Mouse (Mus musculus): Measurements from ENCODE around the gene Gatc. TPM values are rescaled to one million over a fixed set of nuclear protein-coding genes. Genes with fewer than 3 reads are reported as not detected.

Gatc gene
- polyA plus RNA-seq, 1 experiment from 2014 or later, result 25.2 TPM

DNA sequence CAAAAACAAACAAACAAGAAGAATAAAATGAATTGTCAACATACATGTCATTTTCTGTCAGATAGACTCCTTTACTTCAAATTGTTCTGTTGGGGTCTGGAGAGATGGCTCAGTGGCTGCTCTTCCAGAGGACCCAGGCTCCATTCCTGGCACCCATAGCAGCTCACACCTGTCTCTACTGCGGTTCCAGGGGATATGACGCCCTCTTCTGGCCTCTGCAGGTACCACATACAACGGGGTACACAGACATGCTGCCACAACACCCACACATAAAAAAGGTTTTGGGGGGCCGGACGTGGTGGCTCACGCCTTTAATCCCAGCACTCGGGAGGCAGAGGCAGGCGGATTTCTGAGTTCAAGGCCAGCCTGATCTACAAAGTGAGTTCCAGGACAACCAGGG lies 46.8 kb downstream of the Gatc start:
- Histone ChIP-seq H3K4me2 (replicated peaks; ENCODE audit: low read depth, low read length) (no peak overlapping the region), H3K4me3 (ENCODE audit: low read length) (no peak overlapping the region), H3K27me3 (ENCODE audit: insufficient read depth, low read length) (no peaks in the 10 kb centered on the region), H3K27ac (ENCODE audit: low read length) (no peak overlapping the region), H3K9me3 (ENCODE audit: low read length) (no peaks in the 10 kb centered on the region), H3K9ac (replicated peaks; ENCODE audit: low read length) (no peak overlapping the region), H3K4me1 (ENCODE audit: insufficient read depth, low read length) (peaks cover 15% of the 10 kb centered on the region), H3K36me3 (ENCODE audit: insufficient read depth, low read length) (peaks cover 46% of the 10 kb centered on the region)
- WGBS, result 89% methylated on average over 8 of the region's 8 CpGs
- no peak for ATAC-seq (ENCODE audit: low FRiP score, low TSS enrichment)

DNA sequence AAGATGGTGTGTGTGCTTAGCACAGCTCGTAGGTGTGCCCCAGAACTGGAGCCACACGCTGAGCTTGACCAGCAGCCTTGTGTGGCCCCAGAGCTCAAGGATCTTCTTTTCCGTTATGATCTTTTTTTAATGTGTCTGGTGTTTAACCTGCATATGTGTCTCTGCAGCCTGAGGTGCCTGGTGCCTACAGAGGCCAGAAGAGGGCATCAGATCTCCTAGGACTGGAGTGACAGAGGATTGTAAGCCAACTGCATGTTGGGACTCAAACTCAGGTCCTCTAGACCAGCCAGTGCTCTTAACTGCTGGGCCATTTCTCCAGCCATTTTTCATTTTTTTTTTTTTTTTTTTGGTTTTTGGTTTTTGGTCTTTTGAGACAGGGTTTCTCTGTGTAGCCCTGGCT lies 56.2 kb downstream of the Gatc start:
- no peak overlapping the region for H3K4me2 ChIP-seq (replicated peaks; ENCODE audit: low read depth, low read length)
- no peaks in the 10 kb centered on the region for H3K27me3 ChIP-seq (ENCODE audit: insufficient read depth, low read length)
- no peak overlapping the region for H3K4me3 ChIP-seq (ENCODE audit: low read length)
- ATAC-seq (ENCODE audit: low FRiP score, low TSS enrichment), result no peak
- WGBS, result 88% methylated on average over 3 of the region's 3 CpGs
- peaks cover 9% of the 10 kb centered on the region for H3K4me1 ChIP-seq (ENCODE audit: insufficient read depth, low read length)
- H3K9me3 ChIP-seq (ENCODE audit: low read length), result no peaks in the 10 kb centered on the region
- peaks cover 21% of the 10 kb centered on the region for H3K36me3 ChIP-seq (ENCODE audit: insufficient read depth, low read length)
- H3K27ac ChIP-seq (ENCODE audit: low read length), result no peak overlapping the region
- no peak overlapping the region for H3K9ac ChIP-seq (replicated peaks; ENCODE audit: low read length)

Other genes with a start within 250 kb of the Gatc start
- 28.2 and 34.7 TPM in 2 replicates for gene Gm10401, start 242.9 kb downstream of the Gatc start, polyA plus RNA-seq (2015; fragmentation: Nextera tagmentation; extraction: Ambion mirVana)
- gene Acads, start 221.8 kb downstream of the Gatc start, polyA plus RNA-seq (2015; fragmentation: Nextera tagmentation; extraction: Ambion mirVana), result 98.1 and 106 TPM in 2 replicates
- 53.5 and 54.8 TPM in 2 replicates for gene Unc119b, start 206.2 kb downstream of the Gatc start, polyA plus RNA-seq (2015; fragmentation: Nextera tagmentation; extraction: Ambion mirVana)
- gene Mlec, start 183.0 kb downstream of the Gatc start, polyA plus RNA-seq (2015; fragmentation: Nextera tagmentation; extraction: Ambion mirVana), result 85.0 and 86.2 TPM in 2 replicates
- gene Cabp1, start 146.8 kb downstream of the Gatc start, polyA plus RNA-seq (2015; fragmentation: Nextera tagmentation; extraction: Ambion mirVana), result 1.3 TPM in 2 replicates
- gene Pop5, start 105.3 kb downstream of the Gatc start, polyA plus RNA-seq (2015; fragmentation: Nextera tagmentation; extraction: Ambion mirVana), result 129 and 135 TPM in 2 replicates
- gene Rnf10, start 68.3 kb downstream of the Gatc start, polyA plus RNA-seq (2015; fragmentation: Nextera tagmentation; extraction: Ambion mirVana), result 122 and 134 TPM in 2 replicates
- 54.3 and 55.8 TPM in 2 replicates for gene Coq5, start 61.5 kb downstream of the Gatc start, polyA plus RNA-seq (2015; fragmentation: Nextera tagmentation; extraction: Ambion mirVana)
- gene Dynll1, start 40.2 kb downstream of the Gatc start, polyA plus RNA-seq (2015; fragmentation: Nextera tagmentation; extraction: Ambion mirVana), result 1,559 and 1,634 TPM in 2 replicates
- 208 and 258 TPM in 2 replicates for gene Srsf9, start 14.0 kb downstream of the Gatc start, polyA plus RNA-seq (2015; fragmentation: Nextera tagmentation; extraction: Ambion mirVana)
- 56.3 and 58.5 TPM in 2 replicates for gene Triap1, start within 50 bp of the Gatc start, polyA plus RNA-seq (2015; fragmentation: Nextera tagmentation; extraction: Ambion mirVana)
- gene Cox6a1, start 7.8 kb upstream of the Gatc start, polyA plus RNA-seq (2015; fragmentation: Nextera tagmentation; extraction: Ambion mirVana), result 1,046 and 1,071 TPM in 2 replicates
- 12.1 and 14.1 TPM in 2 replicates for gene Msi1, start 88.4 kb upstream of the Gatc start, polyA plus RNA-seq (2015; fragmentation: Nextera tagmentation; extraction: Ambion mirVana)
- 0.94 and 2.1 TPM in 2 replicates for gene Pla2g1b, start 125.1 kb upstream of the Gatc start, polyA plus RNA-seq (2015; fragmentation: Nextera tagmentation; extraction: Ambion mirVana)
- 27.3 and 27.5 TPM in 2 replicates for gene Sirt4, start 143.5 kb upstream of the Gatc start, polyA plus RNA-seq (2015; fragmentation: Nextera tagmentation; extraction: Ambion mirVana)
- 60.5 and 67.2 TPM in 2 replicates for gene Pxn, start 165.5 kb upstream of the Gatc start, polyA plus RNA-seq (2015; fragmentation: Nextera tagmentation; extraction: Ambion mirVana)
- 1,527 and 1,553 TPM in 2 replicates for gene Rplp0, start 218.3 kb upstream of the Gatc start, polyA plus RNA-seq (2015; fragmentation: Nextera tagmentation; extraction: Ambion mirVana)
- 44.3 and 48.8 TPM in 2 replicates for gene Gcn1l1, start 224.1 kb upstream of the Gatc start, polyA plus RNA-seq (2015; fragmentation: Nextera tagmentation; extraction: Ambion mirVana)

Measured in kidney, embryonic 16.5 days (tissue).